21 mouse cellular contexts compared by ENCODE assay signal in genomic region chr2:48536930-48537329, GRCm38 (mm10).
"Had no signal": no experiment of that assay in that cellular context is flagged by ENCODE, and none has a peak within 500 bp of the region (broad histone marks: within the 10 kb centered on the region; RNA-seq: fewer than 3 reads in every experiment).

No protein-coding gene starts in this region.

- H3K9ac ChIP-seq: kidney, embryonic 15.5 days; limb, embryonic 12.5 days; limb, embryonic 15.5 days; liver, embryonic 14.5 days; liver, postnatal 0 days; lung, embryonic 14.5 days; midbrain, embryonic 13.5 days; neural tube, embryonic 12.5 days; neural tube, embryonic 15.5 days had no signal

- H3K27ac ChIP-seq: kidney, embryonic 15.5 days; limb, embryonic 12.5 days; limb, embryonic 15.5 days; liver, embryonic 14.5 days; midbrain, embryonic 13.5 days; neural tube, embryonic 12.5 days; neural tube, embryonic 15.5 days had no signal

- H3K9me3 ChIP-seq: kidney, embryonic 15.5 days; limb, embryonic 12.5 days; limb, embryonic 15.5 days; midbrain, embryonic 13.5 days; neural tube, embryonic 12.5 days; neural tube, embryonic 15.5 days had no signal

- DNase-seq: kidney, adult 11 months; kidney, adult 8-10 months; kidney, postnatal 10 days; kidney, postnatal 36 days; left cerebral cortex, postnatal 4 days; liver, postnatal 0 days; lung, embryonic 14.5 days; lung, postnatal 36 days; right cerebral cortex, postnatal 25 days; spleen, adult 18-20 months; thymus, adult 18-20 months; thymus, postnatal 36 days had no signal

- H3K4me3 ChIP-seq: kidney, embryonic 15.5 days; limb, embryonic 12.5 days; limb, embryonic 15.5 days; midbrain, embryonic 13.5 days; neural tube, embryonic 12.5 days; neural tube, embryonic 15.5 days had no signal

- H3K4me2 ChIP-seq: kidney, embryonic 15.5 days; limb, embryonic 12.5 days; limb, embryonic 15.5 days; liver, embryonic 11.5 days; lung, embryonic 14.5 days; midbrain, embryonic 13.5 days; neural tube, embryonic 12.5 days; neural tube, embryonic 15.5 days had no signal

- H3K36me3 ChIP-seq: kidney, embryonic 15.5 days; limb, embryonic 12.5 days; limb, embryonic 15.5 days; midbrain, embryonic 13.5 days; neural tube, embryonic 12.5 days; neural tube, embryonic 15.5 days had no signal

- ATAC-seq: liver, postnatal 0 days; lung, postnatal 0 days; midbrain, embryonic 13.5 days had no signal

- H3K27me3 ChIP-seq: kidney, embryonic 15.5 days; limb, embryonic 12.5 days; limb, embryonic 15.5 days; midbrain, embryonic 13.5 days; neural tube, embryonic 12.5 days; neural tube, embryonic 15.5 days had no signal
